Mouse (Mus musculus): ENCODE data around the gene Fzd9. TPM values are rescaled to one million over a fixed set of nuclear protein-coding genes. Genes with fewer than 3 reads are reported as not detected.
"Not testable (repeated sequence)": the region's sequence is repeated elsewhere in the genome, so short reads cannot be mapped to it uniquely, and the experiment has no call there.

Gene Fzd9
- polyA plus RNA-seq, 1 experiment from 2014 or later = 19.7 TPM

- H3K4me3 ChIP-seq (ENCODE audit: low read depth, low read length) = no peak overlapping the region
- H3K9ac ChIP-seq (ENCODE audit: low read length) = no peak overlapping the region
- no peaks in the 10 kb centered on the region for H3K9me3 ChIP-seq (ENCODE audit: control insufficient read depth, low read length)
- DNase-seq (ENCODE audit: low spot score) = no peak
- H3K4me2 ChIP-seq (ENCODE audit: low read depth, low read length, severe bottlenecking) = no peak overlapping the region
- peaks cover 43% of the 10 kb centered on the region for H3K36me3 ChIP-seq (ENCODE audit: control insufficient read depth, insufficient read depth, low read length)
- 86% methylated on average over 12 of the region's 12 CpGs for whole genome bisulfite sequencing
- 0 out of 2 replicates have a peak, but pooled peaks cover 4% of the 10 kb centered on the region for H3K4me1 ChIP-seq (replicated peaks; ENCODE audit: control insufficient read depth, insufficient read depth, low read length)
- no peak overlapping the region for H3K27ac ChIP-seq (ENCODE audit: low read depth, low read length)
- ATAC-seq (replicated peaks; ENCODE audit: low FRiP score) = no peak
- no peaks in the 10 kb centered on the region for H3K27me3 ChIP-seq (ENCODE audit: control insufficient read depth, insufficient read depth, low read length)
Observed at GRCm38 (mm10) chr5:135242136-135242535, 8.9 kb downstream of the Fzd9 start.

GRCm38 (mm10) chr5:135241474-135241873, 9.6 kb downstream of the Fzd9 start:
- Histone ChIP-seq H3K9me3 (ENCODE audit: control insufficient read depth, low read length) (no peaks in the 10 kb centered on the region), H3K4me2 (ENCODE audit: low read depth, low read length, severe bottlenecking) (no peak overlapping the region), H3K9ac (ENCODE audit: low read length) (no peak overlapping the region), H3K27me3 (ENCODE audit: control insufficient read depth, insufficient read depth, low read length) (no peaks in the 10 kb centered on the region), H3K27ac (ENCODE audit: low read depth, low read length) (no peak overlapping the region), H3K4me1 (replicated peaks; ENCODE audit: control insufficient read depth, insufficient read depth, low read length) (0 out of 2 replicates have a peak, but pooled peaks cover 2% of the 10 kb centered on the region), H3K36me3 (ENCODE audit: control insufficient read depth, insufficient read depth, low read length) (peaks cover 44% of the 10 kb centered on the region), H3K4me3 (ENCODE audit: low read depth, low read length) (no peak overlapping the region)
- DNase-seq (ENCODE audit: low spot score) = no peak
- WGBS = 67% methylated on average over 1 of the region's 1 CpGs
- ATAC-seq (replicated peaks; ENCODE audit: low FRiP score) = no peak

- 81% methylated on average over 2 of the region's 2 CpGs for WGBS
Observed at GRCm38 (mm10) chr5:135238832-135239231, 12.2 kb downstream of the Fzd9 start.

GRCm38 (mm10) chr5:135236571-135236970, 14.5 kb downstream of the Fzd9 start:
- Histone ChIP-seq H3K4me2 (ENCODE audit: low read depth, low read length, severe bottlenecking) (no peak overlapping the region), H3K4me3 (ENCODE audit: low read depth, low read length) (no peak overlapping the region), H3K9me3 (ENCODE audit: control insufficient read depth, low read length) (no peaks in the 10 kb centered on the region), H3K36me3 (ENCODE audit: control insufficient read depth, insufficient read depth, low read length) (peaks cover 28% of the 10 kb centered on the region), H3K27ac (ENCODE audit: low read depth, low read length) (no peak overlapping the region), H3K9ac (ENCODE audit: low read length) (no peak overlapping the region), H3K4me1 (replicated peaks; ENCODE audit: control insufficient read depth, insufficient read depth, low read length) (no peaks in the 10 kb centered on the region), H3K27me3 (ENCODE audit: control insufficient read depth, insufficient read depth, low read length) (no peaks in the 10 kb centered on the region)
- ATAC-seq (replicated peaks; ENCODE audit: low FRiP score) (no peak), DNase-seq (ENCODE audit: low spot score) (peak; percentile 79)
- WGBS = 49% methylated on average over 2 of the region's 2 CpGs

More at GRCm38 (mm10) chr5:135238832-135239231, 12.2 kb downstream of the Fzd9 start:
- Histone ChIP-seq H3K9me3 (ENCODE audit: control insufficient read depth, low read length) (no peaks in the 10 kb centered on the region), H3K27me3 (ENCODE audit: control insufficient read depth, insufficient read depth, low read length) (no peaks in the 10 kb centered on the region), H3K4me2 (ENCODE audit: low read depth, low read length, severe bottlenecking) (no peak overlapping the region), H3K4me3 (ENCODE audit: low read depth, low read length) (no peak overlapping the region), H3K36me3 (ENCODE audit: control insufficient read depth, insufficient read depth, low read length) (peaks cover 37% of the 10 kb centered on the region), H3K9ac (ENCODE audit: low read length) (no peak overlapping the region), H3K4me1 (replicated peaks; ENCODE audit: control insufficient read depth, insufficient read depth, low read length) (no peaks in the 10 kb centered on the region), H3K27ac (ENCODE audit: low read depth, low read length) (no peak overlapping the region)
- ATAC-seq (replicated peaks; ENCODE audit: low FRiP score) (no peak), DNase-seq (ENCODE audit: low spot score) (no peak)

GRCm38 (mm10) chr5:135233166-135233920, 17.7 kb downstream of the Fzd9 start:
- Histone ChIP-seq H3K27ac (ENCODE audit: low read depth, low read length) (no peak overlapping the region), H3K4me1 (replicated peaks; ENCODE audit: control insufficient read depth, insufficient read depth, low read length) (no peaks in the 10 kb centered on the region), H3K9ac (ENCODE audit: low read length) (no peak overlapping the region), H3K4me2 (ENCODE audit: low read depth, low read length, severe bottlenecking) (no peak overlapping the region), H3K9me3 (ENCODE audit: control insufficient read depth, low read length) (no peaks in the 10 kb centered on the region), H3K4me3 (ENCODE audit: low read depth, low read length) (no peak overlapping the region), H3K36me3 (ENCODE audit: control insufficient read depth, insufficient read depth, low read length) (peaks cover 32% of the 10 kb centered on the region), H3K27me3 (ENCODE audit: control insufficient read depth, insufficient read depth, low read length) (no peaks in the 10 kb centered on the region)
- ATAC-seq (replicated peaks; ENCODE audit: low FRiP score) (no peak), DNase-seq (ENCODE audit: low spot score) (no peak)
- WGBS = 88% methylated on average over 8 of the region's 8 CpGs

GRCm38 (mm10) chr5:135230186-135230585, 20.8 kb downstream of the Fzd9 start:
- no peaks in the 10 kb centered on the region for H3K4me1 ChIP-seq (replicated peaks; ENCODE audit: control insufficient read depth, insufficient read depth, low read length)
- no peaks in the 10 kb centered on the region for H3K27me3 ChIP-seq (ENCODE audit: control insufficient read depth, insufficient read depth, low read length)
- no peak overlapping the region for H3K9ac ChIP-seq (ENCODE audit: low read length)
- WGBS = 88% methylated on average over 4 of the region's 4 CpGs
- ATAC-seq (replicated peaks; ENCODE audit: low FRiP score) = no peak
- no peak overlapping the region for H3K27ac ChIP-seq (ENCODE audit: low read depth, low read length)
- H3K36me3 ChIP-seq (ENCODE audit: control insufficient read depth, insufficient read depth, low read length) = peaks cover 27% of the 10 kb centered on the region
- no peaks in the 10 kb centered on the region for H3K9me3 ChIP-seq (ENCODE audit: control insufficient read depth, low read length)
- no peak for DNase-seq (ENCODE audit: low spot score)
- H3K4me3 ChIP-seq (ENCODE audit: low read depth, low read length) = no peak overlapping the region
- H3K4me2 ChIP-seq (ENCODE audit: low read depth, low read length, severe bottlenecking) = no peak overlapping the region

GRCm38 (mm10) chr5:135225879-135226278, 25.2 kb downstream of the Fzd9 start:
- H3K9ac ChIP-seq (ENCODE audit: low read length); H3K27ac ChIP-seq (ENCODE audit: low read depth, low read length); H3K4me3 ChIP-seq (ENCODE audit: low read depth, low read length); DNase-seq (ENCODE audit: low spot score); H3K27me3 ChIP-seq (ENCODE audit: control insufficient read depth, insufficient read depth, low read length); H3K4me2 ChIP-seq (ENCODE audit: low read depth, low read length, severe bottlenecking); H3K9me3 ChIP-seq (ENCODE audit: control insufficient read depth, low read length); H3K4me1 ChIP-seq (replicated peaks; ENCODE audit: control insufficient read depth, insufficient read depth, low read length); ATAC-seq (replicated peaks; ENCODE audit: low FRiP score): not testable (repeated sequence)
- 89% methylated on average over 4 of the region's 4 CpGs for WGBS
- H3K36me3 ChIP-seq (ENCODE audit: control insufficient read depth, insufficient read depth, low read length) = peaks cover 40% of the 10 kb centered on the region

- peaks cover 44% of the 10 kb centered on the region for H3K36me3 ChIP-seq (ENCODE audit: control insufficient read depth, insufficient read depth, low read length)
- ATAC-seq (replicated peaks; ENCODE audit: low FRiP score) = no peak
- no peak for DNase-seq (ENCODE audit: low spot score)
Observed at GRCm38 (mm10) chr5:135224169-135224568, 26.9 kb downstream of the Fzd9 start.

GRCm38 (mm10) chr5:135222066-135222465, 29.0 kb downstream of the Fzd9 start:
- Histone ChIP-seq H3K27ac (ENCODE audit: low read depth, low read length) (no peak overlapping the region), H3K36me3 (ENCODE audit: control insufficient read depth, insufficient read depth, low read length) (peaks cover 51% of the 10 kb centered on the region), H3K4me3 (ENCODE audit: low read depth, low read length) (no peak overlapping the region), H3K9me3 (ENCODE audit: control insufficient read depth, low read length) (no peaks in the 10 kb centered on the region), H3K9ac (ENCODE audit: low read length) (no peak overlapping the region), H3K4me1 (replicated peaks; ENCODE audit: control insufficient read depth, insufficient read depth, low read length) (no peaks in the 10 kb centered on the region), H3K27me3 (ENCODE audit: control insufficient read depth, insufficient read depth, low read length) (no peaks in the 10 kb centered on the region), H3K4me2 (ENCODE audit: low read depth, low read length, severe bottlenecking) (no peak overlapping the region)
- DNase-seq (ENCODE audit: low spot score) = no peak
- no peak for ATAC-seq (replicated peaks; ENCODE audit: low FRiP score)
- WGBS = 97% methylated on average over 7 of the region's 7 CpGs

More at GRCm38 (mm10) chr5:135224169-135224568, 26.9 kb downstream of the Fzd9 start:
- no peak overlapping the region for H3K4me2 ChIP-seq (ENCODE audit: low read depth, low read length, severe bottlenecking)
- no peaks in the 10 kb centered on the region for H3K9me3 ChIP-seq (ENCODE audit: control insufficient read depth, low read length)
- H3K27me3 ChIP-seq (ENCODE audit: control insufficient read depth, insufficient read depth, low read length) = no peaks in the 10 kb centered on the region
- WGBS = 95% methylated on average over 3 of the region's 3 CpGs
- H3K4me3 ChIP-seq (ENCODE audit: low read depth, low read length) = no peak overlapping the region
- H3K27ac ChIP-seq (ENCODE audit: low read depth, low read length) = no peak overlapping the region
- H3K4me1 ChIP-seq (replicated peaks; ENCODE audit: control insufficient read depth, insufficient read depth, low read length) = no peaks in the 10 kb centered on the region
- H3K9ac ChIP-seq (ENCODE audit: low read length) = no peak overlapping the region

All from forebrain, embryonic 11.5 days (tissue).